ENCODE assay signal across 17 mouse cellular contexts in genomic region chr6:37327519-37327918, GRCm38 (mm10). TPM values are rescaled to one million over a fixed set of nuclear protein-coding genes. Genes with fewer than 3 reads are reported as not detected.
A peak's percentile ranks its signal among the peaks of the same experiment; 100 is the strongest.
DNase-seq lines count a peak whose midpoint lies in the region; ATAC-seq and TF ChIP-seq lines count a peak whose summit lies in the region.
"Had no signal": no experiment of that assay in that cellular context is flagged by ENCODE, and none has a peak within 500 bp of the region (broad histone marks: within the 10 kb centered on the region; RNA-seq: fewer than 3 reads in every experiment).

No protein-coding gene starts in this region.

- peaks cover 36% of the 10 kb centered on the region for H3K4me1 ChIP-seq in hindbrain, embryonic 16.5 days (ENCODE audit: control insufficient read depth, insufficient read depth, low read depth, low read length)
- peaks cover 36% of the 10 kb centered on the region for H3K4me1 ChIP-seq in hindbrain, embryonic 14.5 days (replicated peaks; ENCODE audit: control insufficient read depth, insufficient read depth, low read length)
- H3K4me1 ChIP-seq in E14TG2a.4 (replicated peaks; ENCODE audit: low read depth, low read length) = peaks cover 35% of the 10 kb centered on the region

- 39% methylated on average over 6 of the region's 6 CpGs for WGBS in hindbrain, embryonic 16.5 days
- 46% methylated on average over 6 of the region's 6 CpGs for WGBS in hindbrain, embryonic 14.5 days

- no peak for ATAC-seq in hindbrain, embryonic 16.5 days
- no peak for ATAC-seq in hindbrain, embryonic 14.5 days (ENCODE audit: low FRiP score)
- 0 out of 2 replicates have a peak, but pooled peaks have one; percentile 20 for ATAC-seq in granulocyte monocyte progenitor cell, adult 5-6 weeks (replicated peaks; ENCODE audit: poor library complexity, severe bottlenecking)

- peak overlapping the region; percentile 12; the same call in 1 of the 2 replicates for H3K27ac ChIP-seq in hindbrain, embryonic 16.5 days (ENCODE audit: low read depth, low read length)
- no peak overlapping the region for H3K27ac ChIP-seq in hindbrain, embryonic 14.5 days
- H3K27ac ChIP-seq: forebrain, embryonic 12.5 days; liver, embryonic 14.5 days had no signal

- DNase-seq in adrenal gland, postnatal 14 days = peak; percentile 34
- no peak for DNase-seq in adrenal gland, adult 2 months
- no peak for DNase-seq in hindbrain, embryonic 14.5 days (ENCODE audit: low spot score)
- no peak for DNase-seq in testis, postnatal 10 days (ENCODE audit: low spot score)
- no peak for DNase-seq in cerebellum, adult 18-20 months
- DNase-seq: adrenal gland, postnatal 25 days; cerebellum, adult 11 months; embryo, embryonic 11 days; kidney, adult 8-10 months; right cerebral cortex, postnatal 25 days had no signal

- H3K9me3 ChIP-seq in hindbrain, embryonic 16.5 days (ENCODE audit: control insufficient read depth, low read length) = no peaks in the 10 kb centered on the region
- no peaks in the 10 kb centered on the region for H3K9me3 ChIP-seq in hindbrain, embryonic 14.5 days (ENCODE audit: control insufficient read depth, low read length)
- no peaks in the 10 kb centered on the region for H3K9me3 ChIP-seq in E14TG2a.4 (ENCODE audit: low read length)
- H3K9me3 ChIP-seq: forebrain, embryonic 12.5 days had no signal

- H3K9ac ChIP-seq in hindbrain, embryonic 16.5 days (ENCODE audit: low read depth, low read length) = no peak overlapping the region
- H3K9ac ChIP-seq in hindbrain, embryonic 14.5 days = no peak overlapping the region
- H3K9ac ChIP-seq: forebrain, embryonic 12.5 days; liver, embryonic 14.5 days had no signal

- no peak overlapping the region for H3K4me2 ChIP-seq in hindbrain, embryonic 16.5 days (ENCODE audit: low read length)
- no peak overlapping the region for H3K4me2 ChIP-seq in hindbrain, embryonic 14.5 days (replicated peaks)
- H3K4me2 ChIP-seq: forebrain, embryonic 12.5 days had no signal

- no peak overlapping the region for H3K4me3 ChIP-seq in hindbrain, embryonic 16.5 days (ENCODE audit: low read length)
- H3K4me3 ChIP-seq in hindbrain, embryonic 14.5 days (replicated peaks; ENCODE audit: low read length) = no peak overlapping the region
- peak overlapping the region; percentile 39; the same call in 1 of the 2 replicates for H3K4me3 ChIP-seq in E14TG2a.4 (replicated peaks; ENCODE audit: low read length)
- H3K4me3 ChIP-seq: forebrain, embryonic 12.5 days; megakaryocyte, embryonic 14.5 days had no signal

- TF ChIP-seq CTCF in E14TG2a.4 (conservative IDR thresholded peaks at IDR 0.05; ENCODE audit: low read length) = no peak

- no peaks in the 10 kb centered on the region for H3K27me3 ChIP-seq in hindbrain, embryonic 16.5 days (replicated peaks; ENCODE audit: control insufficient read depth, insufficient read depth, low read length)
- no peaks in the 10 kb centered on the region for H3K27me3 ChIP-seq in hindbrain, embryonic 14.5 days (ENCODE audit: control insufficient read depth, insufficient read depth, low read length)
- H3K27me3 ChIP-seq in E14TG2a.4 (ENCODE audit: insufficient read depth, low read length) = peaks cover 11% of the 10 kb centered on the region; the same call in 1 of the 2 replicates
- H3K27me3 ChIP-seq: forebrain, embryonic 12.5 days had no signal

- no peaks in the 10 kb centered on the region for H3K36me3 ChIP-seq in hindbrain, embryonic 16.5 days (ENCODE audit: control insufficient read depth, insufficient read depth, low read length)
- no peaks in the 10 kb centered on the region for H3K36me3 ChIP-seq in hindbrain, embryonic 14.5 days (replicated peaks; ENCODE audit: control insufficient read depth, insufficient read depth)
- peaks cover 7% of the 10 kb centered on the region; the same call in 1 of the 2 replicates for H3K36me3 ChIP-seq in E14TG2a.4 (ENCODE audit: insufficient read depth, low read length)
- H3K36me3 ChIP-seq: forebrain, embryonic 12.5 days had no signal

RNA-seq across cellular contexts. Expression of gene Dgki, which starts 27.5 kb away (rescaled TPM):
- 2.2 and 2.4 TPM in 2 replicates for total RNA-seq in adrenal gland, postnatal 14 days (2021)
- total RNA-seq in adrenal gland, adult 2 months (2021) = 1 to 10 TPM; 2.0 to 2.6 TPM
- polyA plus RNA-seq in adrenal gland, adult 2 months (2012; rRNA removed) = 0.53 and 0.54 TPM in 2 replicates
- 6.0 and 6.7 TPM in 2 replicates for polyA plus RNA-seq in hindbrain, embryonic 16.5 days (2015; fragmentation: Nextera tagmentation; extraction: Ambion mirVana)
- 9.6 and 10.0 TPM in 2 replicates for polyA plus RNA-seq in hindbrain, embryonic 14.5 days (2014; fragmentation: Nextera tagmentation; extraction: Ambion mirVana)
- not detected in 2 replicates for total RNA-seq in granulocyte monocyte progenitor cell, adult 5-6 weeks (2014; fragmentation: Nextera tagmentation)
- total RNA-seq in granulocyte monocyte progenitor cell, adult 5-6 weeks (2017) = not detected in 2 replicates
- total RNA-seq: MEL had no signal
